Mouse (Mus musculus): ENCODE results near the gene Bod1l.

Bod1l gene

GRCm38 (mm10) chr5:41758671-41759639 lies 85.2 kb downstream of the Bod1l start:
- DNase-seq (ENCODE audit: low spot score in 2 of 2) = no peak

- DNase-seq (ENCODE audit: low spot score in 2 of 2) = no peak
Measured at GRCm38 (mm10) chr5:41757338-41757737, 86.8 kb downstream of the Bod1l start.

- no peak for DNase-seq (ENCODE audit: low spot score in 2 of 2)
Measured at GRCm38 (mm10) chr5:41756396-41756795, 87.7 kb downstream of the Bod1l start.

- no peak for DNase-seq (ENCODE audit: low spot score in 2 of 2)
Measured at GRCm38 (mm10) chr5:41755373-41755960, 88.6 kb downstream of the Bod1l start.

- no peak for DNase-seq (ENCODE audit: low spot score in 2 of 2)
Measured at GRCm38 (mm10) chr5:41754836-41755235, 89.3 kb downstream of the Bod1l start.

- DNase-seq (ENCODE audit: low spot score in 2 of 2) = no peak
Measured at GRCm38 (mm10) chr5:41754226-41754775, 89.8 kb downstream of the Bod1l start.

GRCm38 (mm10) chr5:41752721-41753120 lies 91.4 kb downstream of the Bod1l start:
- DNase-seq (ENCODE audit: low spot score in 2 of 2) = no peak

- DNase-seq (ENCODE audit: low spot score in 2 of 2) = no peak
Measured at GRCm38 (mm10) chr5:41744898-41745780, 99.0 kb downstream of the Bod1l start.

GRCm38 (mm10) chr5:41744234-41744633 lies 99.9 kb downstream of the Bod1l start:
- no peak for DNase-seq (ENCODE audit: low spot score in 2 of 2)

GRCm38 (mm10) chr5:41738817-41739216 lies 105.3 kb downstream of the Bod1l start:
- DNase-seq (ENCODE audit: low spot score in 2 of 2) = no peak

All from spleen, postnatal 4 days (tissue).